Mouse (Mus musculus) layer of hippocampus, adult 2 months (tissue): ENCODE results near the gene Cpm. TPM values are rescaled to one million over a fixed set of nuclear protein-coding genes. Genes with fewer than 3 reads are reported as not detected.
"Not testable (repeated sequence)": the region's sequence is repeated elsewhere in the genome, so short reads cannot be mapped to it uniquely, and the experiment has no call there.

Experiments used
- DNase-seq, 2 experiments: peaks; one replicate each; pipeline ENCODE4 v3.0.0; 2022; ENCODE audit warnings: low spot score in 2 of 2
- H3K27ac ChIP-seq: fragments of 200-600 bp; 2 replicates; pipeline ENCODE4 v1.8.1; 2022
- H3K4me3 ChIP-seq: fragments of 200-600 bp; 2 replicates; pipeline ENCODE4 v1.8.1; 2022; ENCODE audit warnings: mild to moderate bottlenecking
- CTCF ChIP-seq: fragments of 200-600 bp; conservative IDR thresholded peaks from 2 replicates; pipeline ENCODE4 v1.8.1; 2022; ENCODE audit warnings: antibody characterized with exemption, mild to moderate bottlenecking, moderate library complexity
- total RNA-seq, 2 experiments: library from RNA; stranded (reverse); gene quantifications; 2 replicates each; pipeline ENCODE4 v1.2.3; 2021

The Cpm gene
- total RNA-seq, 2 experiments from 2014 or later = 8.5 to 9.7 TPM

GRCm38 (mm10) chr10:117589144-117589940, 40.0 kb upstream of the Cpm start:
- no peak for TF ChIP-seq CTCF
- H3K4me3 ChIP-seq = no peak overlapping the region
- DNase-seq = no peak
- H3K27ac ChIP-seq = no peak overlapping the region

GRCm38 (mm10) chr10:117590331-117591301, 38.7 kb upstream of the Cpm start:
- no peak for DNase-seq
- no peak for TF ChIP-seq CTCF
- H3K4me3 ChIP-seq = no peak overlapping the region
- H3K27ac ChIP-seq = no peak overlapping the region

- DNase-seq = no peak
- no peak overlapping the region for H3K4me3 ChIP-seq
- H3K27ac ChIP-seq = no peak overlapping the region
- no peak for TF ChIP-seq CTCF
These were observed 37.5 kb upstream of the Cpm start for GRCm38 (mm10) chr10:117591766-117592165.

GRCm38 (mm10) chr10:117592306-117593040, 36.8 kb upstream of the Cpm start:
- TF ChIP-seq CTCF = no peak
- no peak overlapping the region for H3K27ac ChIP-seq
- DNase-seq = no peak
- H3K4me3 ChIP-seq = no peak overlapping the region

- no peak for TF ChIP-seq CTCF
- Histone ChIP-seq H3K27ac (no peak overlapping the region), H3K4me3 (no peak overlapping the region)
- no peak for DNase-seq
These were observed 36.2 kb upstream of the Cpm start for GRCm38 (mm10) chr10:117593041-117593570.

GRCm38 (mm10) chr10:117593857-117594256, 35.4 kb upstream of the Cpm start:
- no peak for DNase-seq
- Histone ChIP-seq H3K27ac (no peak overlapping the region), H3K4me3 (no peak overlapping the region)
- no peak for TF ChIP-seq CTCF

GRCm38 (mm10) chr10:117594291-117594850, 34.9 kb upstream of the Cpm start:
- no peak for DNase-seq
- no peak for TF ChIP-seq CTCF
- no peak overlapping the region for H3K27ac ChIP-seq

GRCm38 (mm10) chr10:117594913-117595312, 34.4 kb upstream of the Cpm start:
- TF ChIP-seq CTCF = no peak
- no peak overlapping the region for H3K4me3 ChIP-seq
- no peak for DNase-seq
- H3K27ac ChIP-seq = no peak overlapping the region

More at GRCm38 (mm10) chr10:117594291-117594850, 34.9 kb upstream of the Cpm start:
- H3K4me3 ChIP-seq = no peak overlapping the region

- no peak for TF ChIP-seq CTCF
These were observed 33.7 kb upstream of the Cpm start for GRCm38 (mm10) chr10:117595442-117596164.

GRCm38 (mm10) chr10:117596165-117596735, 33.0 kb upstream of the Cpm start:
- TF ChIP-seq CTCF = no peak
- no peak for DNase-seq
- Histone ChIP-seq H3K27ac (no peak overlapping the region), H3K4me3 (no peak overlapping the region)

More at GRCm38 (mm10) chr10:117595442-117596164, 33.7 kb upstream of the Cpm start:
- no peak for DNase-seq
- Histone ChIP-seq H3K4me3 (no peak overlapping the region), H3K27ac (no peak overlapping the region)

GRCm38 (mm10) chr10:117596771-117597324, 32.5 kb upstream of the Cpm start:
- H3K4me3 ChIP-seq = no peak overlapping the region
- TF ChIP-seq CTCF = no peak
- no peak for DNase-seq
- H3K27ac ChIP-seq = no peak overlapping the region

GRCm38 (mm10) chr10:117597371-117598265, 31.7 kb upstream of the Cpm start:
- not testable (repeated sequence) for H3K27ac ChIP-seq, DNase-seq, H3K4me3 ChIP-seq
